Mouse (Mus musculus): Measurements from ENCODE around the gene Reep3. TPM values are rescaled to one million over a fixed set of nuclear protein-coding genes. Genes with fewer than 3 reads are reported as not detected.
"Not testable (repeated sequence)": the region's sequence is repeated elsewhere in the genome, so short reads cannot be mapped to it uniquely, and the experiment has no call there.

The Reep3 gene
- polyA plus RNA-seq, 1 experiment from 2014 or later = 35.1 TPM

GRCm38 (mm10) chr10:67120640-67121039, 23.9 kb upstream of the Reep3 start:
- H3K9me3 ChIP-seq = no peaks in the 10 kb centered on the region
- DNase-seq (ENCODE audit: low spot score) = no peak
- no peaks in the 10 kb centered on the region for H3K36me3 ChIP-seq
- peaks cover 44% of the 10 kb centered on the region for H3K4me1 ChIP-seq (replicated peaks)
- WGBS = 63% methylated on average over 2 of the region's 2 CpGs
- H3K4me3 ChIP-seq = no peak overlapping the region
- no peak overlapping the region for H3K27ac ChIP-seq
- H3K27me3 ChIP-seq (ENCODE audit: insufficient read depth, poor library complexity, severe bottlenecking) = no peaks in the 10 kb centered on the region

- no peaks in the 10 kb centered on the region for H3K36me3 ChIP-seq
- DNase-seq (ENCODE audit: low spot score) = no peak
- WGBS = 66% methylated on average over 4 of the region's 4 CpGs
- no peak overlapping the region for H3K27ac ChIP-seq
- no peaks in the 10 kb centered on the region for H3K27me3 ChIP-seq (ENCODE audit: insufficient read depth, poor library complexity, severe bottlenecking)
- H3K9me3 ChIP-seq = no peaks in the 10 kb centered on the region
- H3K4me3 ChIP-seq = no peak overlapping the region
- H3K4me1 ChIP-seq (replicated peaks) = peaks cover 46% of the 10 kb centered on the region
These were observed 23.4 kb upstream of the Reep3 start for GRCm38 (mm10) chr10:67120180-67120579.

GRCm38 (mm10) chr10:67119291-67119690, 22.5 kb upstream of the Reep3 start:
- Histone ChIP-seq H3K4me3 (no peak overlapping the region), H3K9me3 (0 out of 2 replicates have a peak, but pooled peaks cover under 1% of the 10 kb centered on the region), H3K27me3 (ENCODE audit: insufficient read depth, poor library complexity, severe bottlenecking) (no peaks in the 10 kb centered on the region), H3K36me3 (peaks cover 2% of the 10 kb centered on the region; the same call in 1 of the 2 replicates), H3K4me1 (replicated peaks) (peaks cover 52% of the 10 kb centered on the region), H3K27ac (no peak overlapping the region)
- 72% methylated on average over 7 of the region's 7 CpGs for WGBS
- DNase-seq (ENCODE audit: low spot score) = no peak

GRCm38 (mm10) chr10:67116251-67116650, 19.5 kb upstream of the Reep3 start:
- H3K27me3 ChIP-seq (ENCODE audit: insufficient read depth, poor library complexity, severe bottlenecking) = no peaks in the 10 kb centered on the region
- DNase-seq (ENCODE audit: low spot score) = no peak
- no peak overlapping the region for H3K4me3 ChIP-seq
- H3K27ac ChIP-seq = no peak overlapping the region
- peaks cover 5% of the 10 kb centered on the region; the same call in 1 of the 2 replicates for H3K36me3 ChIP-seq
- 0 out of 2 replicates have a peak, but pooled peaks cover 2% of the 10 kb centered on the region for H3K9me3 ChIP-seq
- peaks cover 50% of the 10 kb centered on the region for H3K4me1 ChIP-seq (replicated peaks)
- 81% methylated on average over 8 of the region's 8 CpGs for WGBS

GRCm38 (mm10) chr10:67115666-67116091, 18.9 kb upstream of the Reep3 start:
- Histone ChIP-seq H3K27ac (no peak overlapping the region), H3K27me3 (ENCODE audit: insufficient read depth, poor library complexity, severe bottlenecking) (no peaks in the 10 kb centered on the region), H3K4me3 (no peak overlapping the region), H3K36me3 (peaks cover 5% of the 10 kb centered on the region; the same call in 1 of the 2 replicates), H3K9me3 (0 out of 2 replicates have a peak, but pooled peaks cover 2% of the 10 kb centered on the region), H3K4me1 (replicated peaks) (peaks cover 52% of the 10 kb centered on the region)
- no peak for DNase-seq (ENCODE audit: low spot score)
- WGBS = 41% methylated on average over 5 of the region's 5 CpGs

GRCm38 (mm10) chr10:67115115-67115514, 18.4 kb upstream of the Reep3 start:
- Histone ChIP-seq H3K27me3 (ENCODE audit: insufficient read depth, poor library complexity, severe bottlenecking) (no peaks in the 10 kb centered on the region), H3K27ac (no peak overlapping the region; the same call in 1 of the 2 replicates), H3K4me1 (replicated peaks) (peaks cover 50% of the 10 kb centered on the region), H3K36me3 (peaks cover 5% of the 10 kb centered on the region; the same call in 1 of the 2 replicates), H3K9me3 (0 out of 2 replicates have a peak, but pooled peaks cover 2% of the 10 kb centered on the region), H3K4me3 (no peak overlapping the region)
- 31% methylated on average over 6 of the region's 6 CpGs for WGBS
- DNase-seq (ENCODE audit: low spot score) = no peak

- Histone ChIP-seq H3K27ac (no peak overlapping the region), H3K4me3 (no peak overlapping the region), H3K27me3 (ENCODE audit: insufficient read depth, poor library complexity, severe bottlenecking) (no peaks in the 10 kb centered on the region), H3K9me3 (0 out of 2 replicates have a peak, but pooled peaks cover 2% of the 10 kb centered on the region), H3K36me3 (peaks cover 13% of the 10 kb centered on the region; the same call in 1 of the 2 replicates), H3K4me1 (replicated peaks) (peaks cover 47% of the 10 kb centered on the region)
- 92% methylated on average over 11 of the region's 11 CpGs for WGBS
- DNase-seq (ENCODE audit: low spot score) = no peak
These were observed 17.1 kb upstream of the Reep3 start for GRCm38 (mm10) chr10:67113833-67114232.

- H3K4me3 ChIP-seq; H3K27ac ChIP-seq; H3K27me3 ChIP-seq (ENCODE audit: insufficient read depth, poor library complexity, severe bottlenecking); H3K9me3 ChIP-seq; DNase-seq (ENCODE audit: low spot score): not testable (repeated sequence)
- Histone ChIP-seq H3K36me3 (peaks cover 20% of the 10 kb centered on the region; the same call in 1 of the 2 replicates), H3K4me1 (replicated peaks) (peaks cover 54% of the 10 kb centered on the region)
- 83% methylated on average over 5 of the region's 5 CpGs for WGBS
These were observed 16.2 kb upstream of the Reep3 start for GRCm38 (mm10) chr10:67112967-67113366.

- DNase-seq (ENCODE audit: low spot score) = no peak
- no peaks in the 10 kb centered on the region for H3K27me3 ChIP-seq (ENCODE audit: insufficient read depth, poor library complexity, severe bottlenecking)
- H3K4me3 ChIP-seq = no peak overlapping the region
- no peak overlapping the region for H3K27ac ChIP-seq
- 82% methylated on average over 5 of the region's 5 CpGs for WGBS
- peaks cover 27% of the 10 kb centered on the region; the same call in 1 of the 2 replicates for H3K36me3 ChIP-seq
- 0 out of 2 replicates have a peak, but pooled peaks cover 2% of the 10 kb centered on the region for H3K9me3 ChIP-seq
- peaks cover 63% of the 10 kb centered on the region for H3K4me1 ChIP-seq (replicated peaks)
These were observed 15.0 kb upstream of the Reep3 start for GRCm38 (mm10) chr10:67111799-67112177.

GRCm38 (mm10) chr10:67111044-67111798, 14.5 kb upstream of the Reep3 start:
- Histone ChIP-seq H3K36me3 (peaks cover 30% of the 10 kb centered on the region; the same call in 1 of the 2 replicates), H3K4me1 (replicated peaks) (peaks cover 63% of the 10 kb centered on the region), H3K4me3 (no peak overlapping the region), H3K27ac (no peak overlapping the region), H3K27me3 (ENCODE audit: insufficient read depth, poor library complexity, severe bottlenecking) (no peaks in the 10 kb centered on the region), H3K9me3 (0 out of 2 replicates have a peak, but pooled peaks cover 2% of the 10 kb centered on the region)
- WGBS = 70% methylated on average over 14 of the region's 14 CpGs
- DNase-seq (ENCODE audit: low spot score) = no peak

GRCm38 (mm10) chr10:67109635-67110034, 12.9 kb upstream of the Reep3 start:
- H3K27ac ChIP-seq = no peak overlapping the region
- DNase-seq (ENCODE audit: low spot score) = no peak
- 83% methylated on average over 5 of the region's 5 CpGs for WGBS
- no peak overlapping the region for H3K4me3 ChIP-seq
- H3K9me3 ChIP-seq = 0 out of 2 replicates have a peak, but pooled peaks cover 2% of the 10 kb centered on the region
- peaks cover 30% of the 10 kb centered on the region; the same call in 1 of the 2 replicates for H3K36me3 ChIP-seq
- peaks cover 65% of the 10 kb centered on the region for H3K4me1 ChIP-seq (replicated peaks)
- H3K27me3 ChIP-seq (ENCODE audit: insufficient read depth, poor library complexity, severe bottlenecking) = no peaks in the 10 kb centered on the region

- WGBS = 87% methylated on average over 9 of the region's 9 CpGs
- Histone ChIP-seq H3K4me1 (replicated peaks) (peaks cover 77% of the 10 kb centered on the region), H3K4me3 (no peak overlapping the region)
These were observed 11.4 kb upstream of the Reep3 start for GRCm38 (mm10) chr10:67108096-67108495.

More at GRCm38 (mm10) chr10:67108096-67108495, 11.4 kb upstream of the Reep3 start:
- Histone ChIP-seq H3K27ac (no peak overlapping the region), H3K36me3 (peaks cover 25% of the 10 kb centered on the region; the same call in 1 of the 2 replicates), H3K27me3 (ENCODE audit: insufficient read depth, poor library complexity, severe bottlenecking) (no peaks in the 10 kb centered on the region), H3K9me3 (no peaks in the 10 kb centered on the region)
- no peak for DNase-seq (ENCODE audit: low spot score)

All from hindbrain, embryonic 10.5 days (tissue).